In the genomic region with DNA sequence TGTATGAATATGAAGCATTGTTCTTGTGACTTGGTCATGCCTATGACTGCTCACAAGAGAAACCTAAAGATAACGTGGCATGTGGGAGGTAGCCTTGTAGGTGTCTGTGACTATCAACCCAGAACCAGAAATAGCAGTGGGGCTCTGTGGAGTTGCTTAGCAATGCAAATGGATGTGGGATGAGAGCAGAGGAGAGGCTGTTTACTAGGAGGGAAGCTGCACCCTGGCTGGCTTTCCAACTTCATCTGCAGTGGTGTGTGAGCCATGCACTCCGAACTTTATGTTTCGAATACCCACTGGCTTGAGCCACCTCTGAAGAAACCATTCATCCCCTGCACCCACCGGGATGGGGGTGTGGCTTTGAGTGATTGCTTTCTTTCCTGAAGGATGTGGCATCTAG, we compare ENCODE assay signal across 17 mouse cellular contexts.
DNase-seq lines count a peak whose midpoint lies in the region; ATAC-seq and TF ChIP-seq lines count a peak whose summit lies in the region.
"Had no signal": no experiment of that assay in that cellular context is flagged by ENCODE, and none has a peak within 500 bp of the region (broad histone marks: within the 10 kb centered on the region; RNA-seq: fewer than 3 reads in every experiment).

No protein-coding gene starts in this region.

- 78% methylated on average over 4 of the region's 4 CpGs for WGBS in kidney, embryonic 16.5 days
- WGBS in lung, postnatal 0 days = 76% methylated on average over 4 of the region's 4 CpGs

- intact Hi-C loops in left cerebral cortex, postnatal 25 days (cut with DNase I) = loop anchor here (5.0 kb wide), 2 partner anchors 111 to 201 kb away; no protein-coding TSS in a partner anchor

- TF ChIP-seq EP300 in lung, postnatal 0 days (IDR thresholded peaks at IDR 0.05) = no peak

- no peaks in the 10 kb centered on the region for H3K27me3 ChIP-seq in kidney, embryonic 16.5 days (ENCODE audit: insufficient read depth, low read length)
- H3K27me3 ChIP-seq in lung, postnatal 0 days (replicated peaks; ENCODE audit: insufficient read depth, low read length) = no peaks in the 10 kb centered on the region
- H3K27me3 ChIP-seq: hindbrain, embryonic 15.5 days; midbrain, embryonic 15.5 days had no signal

- H3K9me3 ChIP-seq in kidney, embryonic 16.5 days (ENCODE audit: low read length) = no peaks in the 10 kb centered on the region
- H3K9me3 ChIP-seq in lung, postnatal 0 days (ENCODE audit: low read length) = no peaks in the 10 kb centered on the region
- H3K9me3 ChIP-seq: forebrain, embryonic 10.5 days; hindbrain, embryonic 15.5 days; midbrain, embryonic 15.5 days had no signal

- H3K4me1 ChIP-seq in kidney, embryonic 16.5 days (ENCODE audit: insufficient read depth, low read length) = no peaks in the 10 kb centered on the region
- H3K4me1 ChIP-seq in lung, postnatal 0 days (ENCODE audit: insufficient read depth, low read depth, low read length) = no peaks in the 10 kb centered on the region
- H3K4me1 ChIP-seq: forebrain, embryonic 10.5 days; hindbrain, embryonic 15.5 days; midbrain, embryonic 15.5 days had no signal

- no peaks in the 10 kb centered on the region for H3K36me3 ChIP-seq in kidney, embryonic 16.5 days (ENCODE audit: insufficient read depth, low read length)
- no peaks in the 10 kb centered on the region for H3K36me3 ChIP-seq in lung, postnatal 0 days (ENCODE audit: insufficient read depth, low read length)
- H3K36me3 ChIP-seq: forebrain, embryonic 10.5 days; hindbrain, embryonic 15.5 days; midbrain, embryonic 15.5 days had no signal

- peak; percentile 85 for DNase-seq in right cerebral cortex, adult 18-20 months
- no peak for DNase-seq in right cerebral cortex, postnatal 4 days
- peak; percentile 84 for DNase-seq in layer of hippocampus, adult 9-11 months
- peak; percentile 56 to 95 for DNase-seq in left cerebral cortex, postnatal 25 days (ENCODE audit: low spot score in 2 of 2)
- DNase-seq in urinary bladder, postnatal 14 days (ENCODE audit: low spot score) = no peak
- DNase-seq in lung, postnatal 0 days (ENCODE audit: low spot score) = no peak
- DNase-seq: cerebellum, adult 11-12 months; gastrocnemius, adult 2 months; heart, adult 18-20 months; kidney, adult 11 months; kidney, postnatal 25 days; lung, adult 2 months had no signal

- H3K4me3 ChIP-seq in kidney, embryonic 16.5 days (ENCODE audit: low read length) = no peak overlapping the region
- H3K4me3 ChIP-seq in lung, postnatal 0 days (ENCODE audit: low read depth, low read length) = no peak overlapping the region
- H3K4me3 ChIP-seq: forebrain, embryonic 10.5 days; gastrocnemius, adult 2 months; hindbrain, embryonic 15.5 days; midbrain, embryonic 15.5 days had no signal

- TF ChIP-seq CTCF in lung, postnatal 0 days (IDR thresholded peaks at IDR 0.05) = no peak

- no peak overlapping the region for H3K4me2 ChIP-seq in kidney, embryonic 16.5 days (replicated peaks; ENCODE audit: low read depth, low read length)
- no peak overlapping the region for H3K4me2 ChIP-seq in lung, postnatal 0 days (replicated peaks; ENCODE audit: low read depth, low read length)
- H3K4me2 ChIP-seq: hindbrain, embryonic 15.5 days; midbrain, embryonic 15.5 days had no signal

- H3K27ac ChIP-seq in kidney, embryonic 16.5 days (ENCODE audit: low read length) = no peak overlapping the region
- H3K27ac ChIP-seq in lung, postnatal 0 days (ENCODE audit: low read length) = no peak overlapping the region
- H3K27ac ChIP-seq: forebrain, embryonic 10.5 days; gastrocnemius, adult 2 months; hindbrain, embryonic 15.5 days; macrophage; midbrain, embryonic 15.5 days had no signal

- ATAC-seq in kidney, embryonic 16.5 days (ENCODE audit: low FRiP score, low TSS enrichment) = no peak
- ATAC-seq in lung, postnatal 0 days = no peak
- ATAC-seq: midbrain, embryonic 15.5 days had no signal

- H3K9ac ChIP-seq in kidney, embryonic 16.5 days (replicated peaks; ENCODE audit: low read length) = no peak overlapping the region
- no peak overlapping the region for H3K9ac ChIP-seq in lung, postnatal 0 days (replicated peaks; ENCODE audit: low read depth)
- H3K9ac ChIP-seq: hindbrain, embryonic 15.5 days; midbrain, embryonic 15.5 days had no signal

Comparison
In these comparisons a context has a peak if more than half of its experiments do, and no peak if none do; other contexts are left out.
1. DNase-seq: peak in right cerebral cortex, adult 18-20 months (single experiment), layer of hippocampus, adult 9-11 months (single experiment) and left cerebral cortex, postnatal 25 days (2 of 2); none in right cerebral cortex, postnatal 4 days (single experiment), urinary bladder, postnatal 14 days (single experiment) and lung, postnatal 0 days (single experiment).